Mouse (Mus musculus) lung, adult 2 months (tissue): ENCODE measurements around the gene Fhl2.

Experiments
- CTCF ChIP-seq: fragments of 200-500 bp; IDR thresholded peaks from 2 replicates; pipeline ENCODE4 v1.5.1; 2011; ENCODE audit warnings: mild to moderate bottlenecking, low read length, control low read depth; ENCODE audit not compliant: insufficient read depth
- POLR2A ChIP-seq: fragments of 200-500 bp; IDR thresholded peaks from 2 replicates; pipeline ENCODE4 v1.6.1; 2011; ENCODE audit warnings: low read depth, mild to moderate bottlenecking, control low read depth, low read length, borderline replicate concordance; ENCODE audit errors: extremely low read depth

- TF ChIP-seq POLR2A: no peak
- no peak for TF ChIP-seq CTCF
Measured at GRCm38 (mm10) chr1:43130219-43130981, 66.4 kb downstream of the Fhl2 start.
